Mouse (Mus musculus): ENCODE measurements around the gene Kdm3a.

Gene Kdm3a

GRCm38 (mm10) chr6:71579478-71579877, 53.3 kb downstream of the Kdm3a start:
- ATAC-seq (ENCODE audit: low TSS enrichment), result no peak

DNA sequence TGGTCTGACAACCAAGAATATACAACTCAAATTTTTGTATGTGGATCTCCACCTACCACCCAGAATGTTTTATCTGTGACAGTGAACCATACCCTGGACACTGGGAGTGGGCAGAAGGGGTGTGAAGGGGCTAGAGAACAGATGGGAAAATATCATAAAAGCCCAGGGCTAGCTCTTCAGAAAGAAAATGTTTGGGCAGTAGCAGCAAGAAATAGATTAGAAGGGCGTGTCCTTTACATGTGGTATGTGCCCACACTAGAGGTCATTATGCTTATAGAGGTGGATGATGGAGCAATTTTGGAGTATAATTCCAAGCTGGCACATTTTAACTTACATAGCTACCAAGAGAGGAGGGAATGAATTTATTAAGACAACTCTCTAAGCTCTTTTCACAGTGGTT, 57.4 kb downstream of the Kdm3a start:
- ATAC-seq (ENCODE audit: low TSS enrichment), result no peak

DNA sequence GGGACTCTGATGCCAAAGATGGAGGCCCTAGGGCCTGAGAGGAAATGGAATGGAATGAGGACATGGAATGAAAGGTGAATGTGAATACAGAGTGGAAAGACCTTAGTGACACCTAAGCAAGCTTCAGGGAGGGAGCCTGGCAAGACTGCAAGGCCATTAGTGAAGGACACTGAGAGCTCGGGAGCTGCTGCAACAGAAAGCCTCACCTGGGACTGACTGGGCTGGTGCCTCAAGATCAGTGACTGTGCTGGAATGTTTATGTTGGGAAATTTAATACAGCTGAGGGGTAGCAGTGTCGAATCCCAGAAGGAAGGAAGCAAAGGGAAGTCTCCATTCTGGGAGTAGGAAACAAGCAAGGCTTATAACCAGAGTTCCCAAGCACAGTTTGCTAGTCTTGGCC, 63.8 kb downstream of the Kdm3a start:
- ATAC-seq (ENCODE audit: low TSS enrichment), result no peak

GRCm38 (mm10) chr6:71568616-71569015, 64.2 kb downstream of the Kdm3a start:
- peak; percentile 92 for ATAC-seq (ENCODE audit: low TSS enrichment)

DNA sequence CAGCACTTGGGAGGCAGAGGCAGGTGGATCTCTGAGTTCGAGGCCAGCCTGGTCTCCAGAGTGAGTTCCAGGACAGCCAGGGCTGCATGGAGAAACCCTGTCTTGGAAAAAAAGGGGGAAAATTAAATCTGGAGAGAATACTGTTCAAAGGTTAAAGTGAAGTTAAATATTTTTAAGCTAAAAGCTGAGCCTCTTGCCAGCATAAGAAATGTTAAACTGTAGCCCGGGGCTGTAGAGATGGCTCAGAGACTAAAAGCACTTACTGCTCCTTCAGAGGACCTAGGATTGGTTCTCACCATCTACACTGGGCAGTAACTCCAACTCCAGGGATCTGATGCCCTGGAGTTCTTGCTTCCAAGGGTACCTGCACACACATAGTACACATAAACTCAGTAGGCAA, 76.0 kb downstream of the Kdm3a start:
- ATAC-seq (ENCODE audit: low TSS enrichment), result no peak

GRCm38 (mm10) chr6:71555507-71555951, 77.3 kb downstream of the Kdm3a start:
- no peak for ATAC-seq (ENCODE audit: low TSS enrichment)

DNA sequence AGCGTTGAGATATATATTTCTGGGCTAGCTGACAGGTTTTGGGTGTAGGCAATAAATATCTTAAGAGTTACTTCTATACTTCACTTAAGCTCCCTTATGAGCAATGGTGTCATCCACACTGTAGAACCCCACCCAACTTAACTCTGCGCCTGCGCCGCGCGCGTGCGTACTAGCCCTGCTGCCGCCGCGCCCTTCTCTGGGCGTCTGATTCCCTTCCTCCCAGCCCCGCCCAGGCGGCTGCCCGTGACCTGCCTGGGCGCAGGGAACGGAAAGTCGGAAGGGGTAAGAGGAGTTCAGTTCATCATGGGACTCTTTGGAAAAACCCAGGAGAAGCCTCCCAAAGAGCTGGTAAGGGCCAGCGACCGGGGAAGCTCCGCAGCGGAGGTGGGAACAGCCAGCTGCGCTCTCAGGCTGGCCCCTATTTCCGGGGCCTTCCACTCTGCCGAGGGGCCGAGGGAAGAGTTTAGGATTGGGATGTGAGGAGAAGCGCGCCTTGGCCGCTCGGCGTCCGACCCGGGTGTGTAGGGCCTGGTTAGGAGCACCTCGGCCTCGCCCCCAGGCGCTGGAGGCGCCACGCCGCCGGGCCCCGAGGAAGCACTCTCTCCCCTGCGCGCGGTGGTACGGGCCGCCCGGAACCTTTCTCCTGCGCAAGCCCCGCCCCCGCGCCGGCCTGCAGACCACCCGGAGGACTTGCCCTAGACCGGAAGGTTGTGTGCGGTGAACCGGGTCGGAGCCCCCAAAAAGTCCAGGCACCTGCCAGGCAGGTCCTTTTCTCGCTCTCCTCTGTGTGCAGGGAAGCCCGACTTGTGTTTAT, 88.9 kb downstream of the Kdm3a start, which contains the start of gene Chmp3:
Gene Chmp3 (plus strand): TSS at position 112 of the 814 bp plus-strand sequence.
- peak; percentile 97 for ATAC-seq (ENCODE audit: low TSS enrichment)
